Mouse (Mus musculus) embryonic fibroblast, embryonic 13.5 days (primary cell): ENCODE data around the gene Set. TPM values are rescaled to one million over a fixed set of nuclear protein-coding genes. Genes with fewer than 3 reads are reported as not detected.

Source experiments
- H3K27ac ChIP-seq: 2 replicates; pipeline ENCODE4 v1.5.1; 2012; ENCODE audit warnings: low read length, control low read depth, inconsistent platforms; ENCODE audit not compliant: insufficient read depth
- H3K4me1 ChIP-seq: 2 replicates; pipeline ENCODE4 v1.6.1; 2011; ENCODE audit warnings: low read length; ENCODE audit not compliant: control insufficient read depth, insufficient read depth
- H3K4me3 ChIP-seq: 2 replicates; pipeline ENCODE4 v1.5.1; 2011; ENCODE audit warnings: mild to moderate bottlenecking, control low read depth, low read length; ENCODE audit not compliant: insufficient read depth
- CTCF ChIP-seq: IDR thresholded peaks from 2 replicates; pipeline ENCODE4 v1.5.1; 2011; ENCODE audit warnings: mild to moderate bottlenecking, control low read depth, low read length, moderate library complexity, borderline replicate concordance; ENCODE audit not compliant: insufficient read depth
- POLR2A ChIP-seq: IDR thresholded peaks from 2 replicates; pipeline ENCODE4 v1.6.1; 2011; ENCODE audit warnings: low read depth, mild to moderate bottlenecking, control low read depth, low read length, moderate library complexity
- polyA plus RNA-seq: library from polyadenylated mRNA; stranded (reverse); fragments of >200 nt; gene quantifications from 2 replicates; pipeline ENCODE4 v1.2.4, GENCODE M21; 2011; ENCODE audit warnings: low read depth; ENCODE audit not compliant: missing spikeins, insufficient read length

Gene Set
- polyA plus RNA-seq, 1 experiment: 582 TPM

DNA sequence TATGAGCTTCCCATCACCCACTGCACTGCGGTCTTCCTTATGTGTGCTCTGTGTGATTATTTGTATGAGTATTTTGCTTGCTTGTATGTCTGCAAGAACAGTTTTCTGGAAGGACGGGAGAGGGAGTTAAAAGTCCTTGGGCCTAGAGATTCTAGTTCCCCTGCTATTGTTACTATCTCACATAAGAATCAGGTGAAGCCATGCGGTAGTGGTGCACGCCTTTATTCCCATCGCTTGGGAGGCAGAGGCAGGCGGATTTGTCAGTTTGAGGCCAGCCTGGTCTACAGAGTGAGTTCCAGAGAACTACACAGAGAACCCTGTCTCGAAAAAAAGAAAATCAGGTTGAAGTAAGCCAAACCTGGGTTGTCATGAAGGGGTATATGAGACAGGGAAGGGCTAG, 15.7 kb downstream of the Set start:
- Histone ChIP-seq H3K4me1 (peaks cover 3% of the 10 kb centered on the region; the same call in 1 of the 2 replicates), H3K4me3 (no peak overlapping the region), H3K27ac (no peak overlapping the region)
- TF ChIP-seq CTCF: no peak
- TF ChIP-seq POLR2A: no peak

DNA sequence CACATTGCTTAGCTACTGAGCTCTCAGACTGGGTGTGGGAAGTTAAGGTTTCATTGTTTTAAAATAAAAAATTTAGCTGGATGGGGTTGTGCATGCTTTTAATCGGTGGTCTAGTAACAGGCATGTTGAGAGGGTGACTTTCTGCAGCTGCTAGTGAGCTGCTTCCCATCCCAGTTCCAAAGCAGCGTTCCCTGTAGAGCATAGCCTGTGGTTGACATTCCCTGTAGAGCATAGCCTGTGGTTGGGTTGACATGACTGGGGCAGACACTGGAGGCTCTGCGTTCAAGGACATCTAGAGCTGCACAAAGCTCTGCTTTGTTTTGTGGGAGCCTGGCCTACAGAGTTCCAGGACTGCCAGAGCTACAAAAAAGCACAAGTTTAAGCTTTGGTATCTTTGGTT, 16.1 kb downstream of the Set start:
- Histone ChIP-seq H3K27ac (no peak overlapping the region), H3K4me3 (no peak overlapping the region), H3K4me1 (peaks cover 5% of the 10 kb centered on the region; the same call in 1 of the 2 replicates)
- 0 out of 2 replicates have a peak, but pooled peaks have one; percentile 16 for TF ChIP-seq POLR2A
- TF ChIP-seq CTCF: no peak

DNA sequence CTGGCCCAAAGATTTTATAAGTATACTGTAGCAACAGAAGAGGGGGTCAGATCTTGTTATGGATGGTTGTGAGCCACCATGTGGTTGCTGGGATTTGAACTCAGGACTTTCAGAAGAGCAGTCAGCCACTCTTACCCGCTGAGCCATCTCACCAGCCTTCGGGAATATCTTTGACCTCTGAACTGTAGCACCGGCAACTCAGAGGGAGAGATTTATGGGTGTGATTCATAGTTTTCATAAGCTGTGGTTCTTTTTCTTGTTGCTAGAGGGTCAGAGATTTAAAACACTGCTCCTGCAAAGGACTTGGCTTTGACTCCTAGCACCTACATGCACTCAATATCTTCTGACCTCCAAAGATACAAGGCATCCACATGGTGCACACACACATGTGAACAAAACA, 18.4 kb downstream of the Set start:
- no peak for TF ChIP-seq POLR2A
- Histone ChIP-seq H3K4me3 (no peak overlapping the region), H3K4me1 (0 out of 2 replicates have a peak, but pooled peaks cover 5% of the 10 kb centered on the region), H3K27ac (no peak overlapping the region)

DNA sequence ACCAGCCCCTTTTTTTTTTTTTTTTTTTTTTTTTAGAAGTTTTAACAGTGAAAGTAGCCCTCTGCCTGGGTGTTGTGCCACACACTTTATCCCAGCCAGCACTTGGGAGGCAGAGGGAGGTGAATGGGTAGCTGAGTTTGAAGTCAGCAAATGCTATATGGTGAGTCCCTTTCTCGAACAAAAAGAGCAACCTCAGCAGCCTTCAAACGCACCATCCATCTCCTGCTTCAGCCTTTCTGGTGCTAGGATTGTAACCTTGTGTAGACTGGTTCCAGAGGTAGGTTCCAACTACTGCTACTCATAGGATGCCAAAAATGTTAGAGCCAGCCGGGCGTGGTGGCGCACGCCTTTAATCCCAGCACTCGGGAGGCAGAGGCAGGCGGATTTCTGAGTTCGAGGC, 19.3 kb downstream of the Set start:
- no peak overlapping the region for H3K4me3 ChIP-seq
- TF ChIP-seq POLR2A (no peak), CTCF (no peak)
- 0 out of 2 replicates have a peak, but pooled peaks cover 5% of the 10 kb centered on the region for H3K4me1 ChIP-seq
- H3K27ac ChIP-seq: no peak overlapping the region

- Histone ChIP-seq H3K4me3 (no peak overlapping the region), H3K27ac (no peak overlapping the region), H3K4me1 (0 out of 2 replicates have a peak, but pooled peaks cover 5% of the 10 kb centered on the region)
- TF ChIP-seq CTCF: no peak
Measured at GRCm38 (mm10) chr2:30076959-30077358, 19.8 kb downstream of the Set start.

- Histone ChIP-seq H3K4me1 (0 out of 2 replicates have a peak, but pooled peaks cover 5% of the 10 kb centered on the region), H3K27ac (peak within 1 kb of the TSS; percentile 72), H3K4me3 (peak within 1 kb of the TSS; percentile 66)
- TF ChIP-seq POLR2A: peak; percentile 69
- TF ChIP-seq CTCF: peak; percentile 93
Measured at GRCm38 (mm10) chr2:30077502-30078348, 20.5 kb downstream of the Set start, which contains the start of gene Pkn3. Pkn3 (plus strand) TSS chr2:30077684.

GRCm38 (mm10) chr2:30078349-30078712, 21.2 kb downstream of the Set start:
- 0 out of 2 replicates have a peak, but pooled peaks cover 5% of the 10 kb centered on the region for H3K4me1 ChIP-seq
- no peak for TF ChIP-seq POLR2A
- no peak for TF ChIP-seq CTCF
- H3K27ac ChIP-seq: peak overlapping the region; percentile 72
- peak overlapping the region; percentile 9 for H3K4me3 ChIP-seq

- Histone ChIP-seq H3K4me1 (0 out of 2 replicates have a peak, but pooled peaks cover 5% of the 10 kb centered on the region), H3K27ac (peak overlapping the region; percentile 72), H3K4me3 (0 out of 2 replicates have a peak overlapping the region, but pooled peaks have one; percentile 9)
- no peak for TF ChIP-seq CTCF
- no peak for TF ChIP-seq POLR2A
Measured at GRCm38 (mm10) chr2:30078760-30079159, 21.6 kb downstream of the Set start.

DNA sequence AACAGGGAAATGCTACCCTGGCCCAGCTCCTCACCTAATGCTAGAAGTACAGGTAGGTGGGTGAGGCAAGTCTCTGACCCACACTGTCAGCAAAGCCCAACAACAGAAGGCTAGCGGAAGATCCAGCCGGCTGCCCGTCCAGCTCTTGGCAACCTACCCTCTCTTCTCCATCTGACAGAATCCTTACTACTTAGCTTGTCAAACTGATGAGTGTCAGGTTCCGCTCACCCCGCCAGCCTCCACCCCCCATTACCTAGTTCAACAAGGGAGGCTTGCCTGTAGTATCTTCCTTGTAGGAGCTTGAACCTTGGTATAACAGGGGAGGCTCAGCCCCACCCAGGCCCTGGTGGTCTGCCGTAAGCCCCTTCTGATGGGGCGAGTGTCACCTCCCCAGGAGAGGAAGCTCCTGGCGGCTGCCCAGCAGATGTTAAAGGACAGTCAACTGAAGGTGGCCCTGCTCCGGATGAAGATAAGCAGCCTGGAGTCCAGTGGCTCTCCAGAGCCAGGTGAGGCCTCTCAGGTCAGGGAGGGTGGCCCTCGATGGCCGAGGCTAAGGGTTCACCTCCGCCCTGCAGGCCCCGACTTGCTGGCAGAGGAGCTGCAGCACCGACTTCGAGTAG, 23.1 kb downstream of the Set start:
- no peak overlapping the region for H3K4me3 ChIP-seq

DNA sequence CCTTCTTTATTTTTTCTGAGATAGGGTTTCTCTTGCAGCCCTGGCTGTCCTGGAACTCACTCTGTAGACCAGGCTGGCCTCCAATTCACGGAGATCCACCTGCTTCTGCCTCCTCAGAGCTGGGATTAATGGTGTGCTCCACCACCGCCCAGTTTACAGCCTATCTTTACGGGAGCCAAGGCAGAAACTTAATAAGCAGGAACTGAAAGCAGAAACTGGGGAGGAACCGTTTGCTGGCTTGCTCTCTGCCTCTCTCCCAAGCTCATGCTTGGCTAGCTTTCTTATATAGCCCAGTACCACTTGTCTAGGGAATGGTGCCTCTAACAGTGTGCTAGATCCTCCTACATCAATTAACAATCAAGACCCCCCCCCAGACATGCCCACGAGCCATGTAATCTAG, 26.9 kb downstream of the Set start:
- TF ChIP-seq POLR2A: no peak
- TF ChIP-seq CTCF: no peak
- Histone ChIP-seq H3K4me3 (no peak overlapping the region), H3K4me1 (no peaks in the 10 kb centered on the region), H3K27ac (no peak overlapping the region)

More for the DNA sequence above, 23.1 kb downstream of the Set start:
- H3K4me1 ChIP-seq: 0 out of 2 replicates have a peak, but pooled peaks cover 5% of the 10 kb centered on the region
- TF ChIP-seq CTCF: no peak
- no peak for TF ChIP-seq POLR2A
- no peak overlapping the region for H3K27ac ChIP-seq
